Mouse (Mus musculus): ENCODE results near the gene Lgals3. TPM values are rescaled to one million over a fixed set of nuclear protein-coding genes. Genes with fewer than 3 reads are reported as not detected.

Lgals3 gene
- polyA plus RNA-seq, 1 experiment, result 97.5 TPM

GRCm38 (mm10) chr14:47366881-47367321, 650 bp upstream of the Lgals3 start:
- DNase-seq (ENCODE audit: low read depth in 1 of 2, low spot score in 2 of 2), result no peak
- TF ChIP-seq CTCF (IDR thresholded peaks at IDR 0.05; ENCODE audit: extremely low read depth, insufficient read depth, insufficient read length, insufficient replicate concordance) (no peak), POLR2A (IDR thresholded peaks at IDR 0.05; ENCODE audit: low read depth, low read length) (no peak)
- no peak overlapping the region for H3K27ac ChIP-seq (ENCODE audit: insufficient read depth, low read length)
- no peaks in the 10 kb centered on the region for H3K36me3 ChIP-seq (ENCODE audit: control insufficient read depth, insufficient read depth, low read length)
- no peak overlapping the region for H3K4me3 ChIP-seq (ENCODE audit: extremely low read depth, insufficient read depth, insufficient read length)
- H3K27me3 ChIP-seq (ENCODE audit: control insufficient read depth, insufficient read depth, low read length), result no peaks in the 10 kb centered on the region
- H3K4me1 ChIP-seq (ENCODE audit: control insufficient read depth, insufficient read depth, insufficient read length), result peaks cover 2% of the 10 kb centered on the region; the same call in 1 of the 2 replicates
- WGBS, result 25% methylated on average over 7 of the region's 7 CpGs

- no peak overlapping the region for H3K27ac ChIP-seq (ENCODE audit: insufficient read depth, low read length)
- H3K36me3 ChIP-seq (ENCODE audit: control insufficient read depth, insufficient read depth, low read length), result no peaks in the 10 kb centered on the region
- 73% methylated on average over 5 of the region's 5 CpGs for WGBS
- TF ChIP-seq CTCF (IDR thresholded peaks at IDR 0.05; ENCODE audit: extremely low read depth, insufficient read depth, insufficient read length, insufficient replicate concordance), result no peak
- TF ChIP-seq POLR2A (IDR thresholded peaks at IDR 0.05; ENCODE audit: low read depth, low read length), result no peak
- no peak overlapping the region for H3K4me3 ChIP-seq (ENCODE audit: extremely low read depth, insufficient read depth, insufficient read length)
- DNase-seq (ENCODE audit: low read depth in 1 of 2, low spot score in 2 of 2), result no peak
- no peaks in the 10 kb centered on the region for H3K27me3 ChIP-seq (ENCODE audit: control insufficient read depth, insufficient read depth, low read length)
- H3K4me1 ChIP-seq (ENCODE audit: control insufficient read depth, insufficient read depth, insufficient read length), result no peaks in the 10 kb centered on the region; the same call in none of the 2 replicates
These were observed 2.2 kb downstream of the Lgals3 start for GRCm38 (mm10) chr14:47369741-47370140.

- Histone ChIP-seq H3K27ac (ENCODE audit: insufficient read depth, low read length) (no peak overlapping the region), H3K4me3 (ENCODE audit: extremely low read depth, insufficient read depth, insufficient read length) (no peak overlapping the region), H3K36me3 (ENCODE audit: control insufficient read depth, insufficient read depth, low read length) (no peaks in the 10 kb centered on the region), H3K4me1 (ENCODE audit: control insufficient read depth, insufficient read depth, insufficient read length) (no peaks in the 10 kb centered on the region; the same call in none of the 2 replicates), H3K27me3 (ENCODE audit: control insufficient read depth, insufficient read depth, low read length) (no peaks in the 10 kb centered on the region)
- no peak for TF ChIP-seq CTCF (IDR thresholded peaks at IDR 0.05; ENCODE audit: extremely low read depth, insufficient read depth, insufficient read length, insufficient replicate concordance)
- TF ChIP-seq POLR2A (IDR thresholded peaks at IDR 0.05; ENCODE audit: low read depth, low read length), result no peak
- DNase-seq (ENCODE audit: low read depth in 1 of 2, low spot score in 2 of 2), result no peak
- 76% methylated on average over 3 of the region's 3 CpGs for whole genome bisulfite sequencing
These were observed 3.2 kb downstream of the Lgals3 start for GRCm38 (mm10) chr14:47370790-47371189.

- Histone ChIP-seq H3K27me3 (ENCODE audit: control insufficient read depth, insufficient read depth, low read length) (no peaks in the 10 kb centered on the region), H3K27ac (ENCODE audit: insufficient read depth, low read length) (no peak overlapping the region), H3K4me3 (ENCODE audit: extremely low read depth, insufficient read depth, insufficient read length) (no peak overlapping the region), H3K36me3 (ENCODE audit: control insufficient read depth, insufficient read depth, low read length) (no peaks in the 10 kb centered on the region), H3K4me1 (ENCODE audit: control insufficient read depth, insufficient read depth, insufficient read length) (no peaks in the 10 kb centered on the region; the same call in none of the 2 replicates)
- TF ChIP-seq CTCF (IDR thresholded peaks at IDR 0.05; ENCODE audit: extremely low read depth, insufficient read depth, insufficient read length, insufficient replicate concordance), result no peak
- TF ChIP-seq POLR2A (IDR thresholded peaks at IDR 0.05; ENCODE audit: low read depth, low read length), result no peak
- WGBS, result 86% methylated on average over 6 of the region's 6 CpGs
- DNase-seq (ENCODE audit: low read depth in 1 of 2, low spot score in 2 of 2), result no peak
These were observed 4.1 kb downstream of the Lgals3 start for GRCm38 (mm10) chr14:47371689-47372088.

DNA sequence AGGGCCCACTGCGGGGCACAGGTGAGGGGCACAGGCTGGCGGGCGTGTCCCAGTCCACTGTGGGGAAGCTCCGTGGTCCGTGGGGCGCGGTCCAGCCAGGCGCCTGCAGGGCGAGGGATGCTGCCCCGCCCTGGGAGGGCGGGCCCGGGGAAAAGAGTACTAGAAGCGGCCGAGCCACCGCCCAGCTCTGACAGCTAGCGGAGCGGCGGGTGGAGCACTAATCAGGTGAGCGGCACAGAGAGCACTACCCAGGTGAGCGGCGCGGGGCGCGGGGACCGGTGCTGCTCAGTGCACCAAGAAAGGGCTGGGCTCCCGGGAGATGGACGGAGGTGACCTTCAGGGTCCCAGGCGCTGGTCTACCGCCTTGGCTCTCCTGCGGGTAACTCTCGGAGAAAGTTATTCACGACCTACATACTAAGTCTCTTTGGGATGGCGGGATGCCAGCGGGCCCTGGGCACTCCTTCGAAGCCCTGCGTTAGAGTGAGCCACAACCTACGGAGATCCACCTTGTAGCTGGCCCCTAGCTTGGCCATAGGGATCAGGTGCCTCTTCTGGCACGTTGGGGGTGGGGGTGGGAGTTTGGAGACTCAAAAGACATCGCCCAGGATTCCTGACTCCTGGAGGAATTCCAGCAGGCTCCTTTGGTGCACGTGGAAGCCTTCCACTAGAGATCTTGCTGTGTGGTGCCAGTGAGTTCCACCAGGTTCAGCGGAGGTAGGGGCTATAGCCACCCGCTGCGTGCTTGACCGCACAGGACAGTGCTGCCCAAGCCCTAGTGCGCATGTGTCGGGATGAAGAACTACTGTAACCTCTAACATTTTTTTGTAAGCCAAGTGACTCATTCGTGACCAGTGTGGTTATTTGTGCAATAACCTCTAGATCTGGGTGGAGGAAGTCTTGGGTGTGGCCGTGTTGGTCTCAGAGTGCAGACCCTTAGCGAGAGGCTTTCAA, 6.5 kb downstream of the Lgals3 start:
- DNase-seq (ENCODE audit: low read depth in 1 of 2, low spot score in 2 of 2), result no peak
- no peaks in the 10 kb centered on the region for H3K27me3 ChIP-seq (ENCODE audit: control insufficient read depth, insufficient read depth, low read length)
- TF ChIP-seq CTCF (IDR thresholded peaks at IDR 0.05; ENCODE audit: extremely low read depth, insufficient read depth, insufficient read length, insufficient replicate concordance) (no peak), POLR2A (IDR thresholded peaks at IDR 0.05; ENCODE audit: low read depth, low read length) (no peak)
- 14% methylated on average over 49 of the region's 49 CpGs for WGBS
- H3K27ac ChIP-seq (ENCODE audit: insufficient read depth, low read length), result peak overlapping the region; percentile 24; the same call in 1 of the 2 replicates
- H3K36me3 ChIP-seq (ENCODE audit: control insufficient read depth, insufficient read depth, low read length), result no peaks in the 10 kb centered on the region
- H3K4me1 ChIP-seq (ENCODE audit: control insufficient read depth, insufficient read depth, insufficient read length), result no peaks in the 10 kb centered on the region; the same call in none of the 2 replicates
- peak overlapping the region; percentile 29; the same call in 1 of the 2 replicates for H3K4me3 ChIP-seq (ENCODE audit: extremely low read depth, insufficient read depth, insufficient read length)

GRCm38 (mm10) chr14:47376526-47376925, 9.0 kb downstream of the Lgals3 start:
- Histone ChIP-seq H3K4me1 (ENCODE audit: control insufficient read depth, insufficient read depth, insufficient read length) (no peaks in the 10 kb centered on the region; the same call in 1 of the 2 replicates), H3K36me3 (ENCODE audit: control insufficient read depth, insufficient read depth, low read length) (no peaks in the 10 kb centered on the region), H3K27ac (ENCODE audit: insufficient read depth, low read length) (no peak overlapping the region), H3K4me3 (ENCODE audit: extremely low read depth, insufficient read depth, insufficient read length) (no peak overlapping the region), H3K27me3 (ENCODE audit: control insufficient read depth, insufficient read depth, low read length) (no peaks in the 10 kb centered on the region)
- 42% methylated on average over 2 of the region's 2 CpGs for WGBS
- TF ChIP-seq POLR2A (IDR thresholded peaks at IDR 0.05; ENCODE audit: low read depth, low read length), result no peak
- DNase-seq (ENCODE audit: low read depth in 1 of 2, low spot score in 2 of 2), result no peak

DNA sequence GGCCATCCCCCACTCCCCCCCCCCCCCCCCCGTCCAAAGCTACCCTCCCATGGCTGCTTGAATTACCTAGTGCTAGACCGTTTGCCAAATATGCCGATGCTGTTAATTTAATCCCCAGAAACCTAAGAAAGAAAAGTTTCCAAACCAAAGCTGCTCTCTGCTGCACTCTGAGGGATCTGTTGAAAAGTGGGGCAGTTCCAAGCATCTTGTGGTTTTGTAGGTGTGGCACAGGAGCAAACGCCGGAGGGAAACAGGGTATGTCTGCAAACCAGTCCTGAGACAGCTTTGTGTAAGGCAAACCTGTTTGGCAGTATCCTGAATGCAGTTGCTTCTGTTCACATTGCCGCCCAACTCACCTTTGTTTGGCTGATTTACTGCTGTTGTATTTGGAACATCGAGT, 10.8 kb downstream of the Lgals3 start:
- no peak for DNase-seq (ENCODE audit: low read depth in 1 of 2, low spot score in 2 of 2)
- Histone ChIP-seq H3K4me3 (ENCODE audit: extremely low read depth, insufficient read depth, insufficient read length) (no peak overlapping the region), H3K27ac (ENCODE audit: insufficient read depth, low read length) (no peak overlapping the region), H3K4me1 (ENCODE audit: control insufficient read depth, insufficient read depth, insufficient read length) (no peaks in the 10 kb centered on the region; the same call in 1 of the 2 replicates), H3K36me3 (ENCODE audit: control insufficient read depth, insufficient read depth, low read length) (no peaks in the 10 kb centered on the region; the same call in 1 of the 2 replicates), H3K27me3 (ENCODE audit: control insufficient read depth, insufficient read depth, low read length) (no peaks in the 10 kb centered on the region)
- 85% methylated on average over 7 of the region's 7 CpGs for WGBS
- no peak for TF ChIP-seq POLR2A (IDR thresholded peaks at IDR 0.05; ENCODE audit: low read depth, low read length)
- no peak for TF ChIP-seq CTCF (IDR thresholded peaks at IDR 0.05; ENCODE audit: extremely low read depth, insufficient read depth, insufficient read length, insufficient replicate concordance)
